Mouse (Mus musculus): ENCODE data around the gene Sept6.

The Sept6 gene

DNA sequence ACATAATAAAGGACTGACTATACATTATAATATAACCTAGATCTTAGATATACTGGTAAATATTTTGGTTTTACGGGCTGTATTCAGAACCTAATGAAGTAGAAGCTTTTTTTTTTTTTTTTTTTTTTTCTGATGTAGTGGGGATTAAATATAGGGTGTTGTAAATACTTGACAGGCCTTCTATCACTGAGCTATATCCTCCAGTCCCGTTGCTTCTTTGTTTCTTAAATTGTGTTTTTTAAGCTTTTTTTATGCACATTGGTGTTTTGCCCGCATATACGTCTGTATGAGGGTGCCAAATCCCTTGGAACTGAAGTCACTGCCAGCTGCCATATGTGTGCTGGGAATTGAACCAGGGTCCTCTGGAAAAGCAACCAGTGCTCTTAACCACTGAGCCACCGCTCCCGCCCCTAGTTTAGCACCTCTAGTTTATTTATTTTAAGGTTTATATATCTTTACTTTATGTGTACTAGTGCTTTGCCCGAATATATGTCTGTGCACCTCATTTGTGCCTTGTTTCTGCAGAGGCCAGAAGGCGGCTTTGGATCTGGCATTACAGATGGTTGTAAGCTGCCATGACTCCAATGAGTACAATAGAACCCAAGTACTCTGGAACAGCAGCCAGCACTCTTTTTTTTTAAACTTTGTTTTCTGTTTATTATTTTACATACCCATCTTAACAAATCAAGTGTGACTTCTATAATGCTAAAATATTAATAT lies 126.8 kb downstream of the Sept6 start:
- DNase-seq (ENCODE audit: low read depth): no peak

DNA sequence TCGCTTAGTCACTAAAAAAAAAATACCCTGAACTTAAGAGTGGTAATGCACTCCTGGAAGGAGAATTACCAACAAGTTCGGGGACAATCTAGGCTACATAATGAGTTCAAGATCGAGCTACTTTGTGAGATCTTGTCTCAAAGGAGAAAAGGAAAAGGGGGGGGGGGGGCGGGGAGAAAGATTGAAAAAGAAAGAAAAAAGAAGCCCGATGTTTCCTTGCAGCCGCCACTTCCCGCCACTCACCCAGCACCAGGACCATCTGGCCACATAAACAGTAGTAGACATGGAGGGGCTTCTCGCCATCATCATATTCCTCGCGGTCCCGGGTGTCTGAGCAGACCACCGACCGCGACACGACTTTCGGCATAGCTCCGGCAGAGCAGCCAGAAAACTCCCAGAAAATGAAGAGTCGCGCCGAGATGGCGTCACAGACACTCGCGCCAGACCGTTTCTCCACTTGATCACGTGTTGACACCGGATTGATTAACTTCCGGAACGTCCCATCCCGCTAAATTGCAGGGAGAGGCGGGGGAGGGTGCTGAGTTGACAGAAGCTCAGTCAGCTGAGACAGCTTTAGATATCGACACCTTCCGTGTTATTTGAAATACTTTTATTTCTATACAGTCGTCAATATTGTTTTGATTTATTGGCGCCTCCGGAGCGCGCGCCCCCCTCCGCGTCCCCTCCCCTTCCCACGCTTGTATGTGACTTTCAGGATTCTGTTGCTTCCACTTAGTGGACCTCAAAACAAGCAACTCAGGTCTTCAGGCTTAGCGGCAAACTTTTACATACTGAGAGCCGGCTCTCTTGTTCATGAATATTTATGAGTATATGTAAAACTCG lies 127.6 kb downstream of the Sept6 start:
- peak; percentile 57 for DNase-seq (ENCODE audit: low read depth)
